Mouse (Mus musculus): ENCODE measurements around the gene Iapp. TPM values are rescaled to one million over a fixed set of nuclear protein-coding genes. Genes with fewer than 3 reads are reported as not detected.

The Iapp gene
- 1.0 and 1.9 TPM in 2 replicates for polyA plus RNA-seq (2015; fragmentation: Nextera tagmentation; extraction: Ambion mirVana)

GRCm38 (mm10) chr6:142298098-142298497, at the start of gene Iapp:
Gene Iapp, plus strand, starts transcription at chr6:142298423.

GRCm38 (mm10) chr6:142322881-142323280, 24.7 kb downstream of the Iapp start, which contains the start of gene Slco1a5:
Gene Slco1a5, minus strand, starts transcription at chr6:142322981.

GRCm38 (mm10) chr6:142345440-142346038, 47.3 kb downstream of the Iapp start, which contains the start of gene Pyroxd1:
Gene Pyroxd1, plus strand, starts transcription at chr6:142345654.

Other genes starting within 250 kb of the Iapp start
- gene Slco1a6, start 89.9 kb upstream of the Iapp start, polyA plus RNA-seq (2015; fragmentation: Nextera tagmentation; extraction: Ambion mirVana), result 0.33 TPM in 1 of 2 replicates, not detected in the other
- gene Slco1a5, start 24.6 kb downstream of the Iapp start, polyA plus RNA-seq (2015; fragmentation: Nextera tagmentation; extraction: Ambion mirVana), result 0.06 TPM in 1 of 2 replicates, not detected in the other
- 9.2 and 9.4 TPM in 2 replicates for gene Pyroxd1, start 47.2 kb downstream of the Iapp start, polyA plus RNA-seq (2015; fragmentation: Nextera tagmentation; extraction: Ambion mirVana)
- 18.5 and 21.2 TPM in 2 replicates for gene Recql, start 88.7 kb downstream of the Iapp start, polyA plus RNA-seq (2015; fragmentation: Nextera tagmentation; extraction: Ambion mirVana)
- 44.5 and 47.2 TPM in 2 replicates for gene Golt1b, start 88.8 kb downstream of the Iapp start, polyA plus RNA-seq (2015; fragmentation: Nextera tagmentation; extraction: Ambion mirVana)
- 0.29 and 0.30 TPM in 2 replicates for gene Spx, start 115.0 kb downstream of the Iapp start, polyA plus RNA-seq (2015; fragmentation: Nextera tagmentation; extraction: Ambion mirVana)
- gene Gys2, start 174.7 kb downstream of the Iapp start, polyA plus RNA-seq (2015; fragmentation: Nextera tagmentation; extraction: Ambion mirVana), result not detected in 2 replicates
- gene Ldhb, start 209.5 kb downstream of the Iapp start, polyA plus RNA-seq (2015; fragmentation: Nextera tagmentation; extraction: Ambion mirVana), result 11.4 and 14.0 TPM in 2 replicates